Mouse (Mus musculus) thymus, adult 18-20 months (tissue): ENCODE measurements at regions not wholly inside any gene's neighbourhood (a gene's known extent, or its start where the extent isn't known, plus 50 kb on each side); places are given as distances from the start of the nearest gene placed in this dataset.
"Not testable (repeated sequence)": the region's sequence is repeated elsewhere in the genome, so short reads cannot be mapped to it uniquely, and the experiment has no call there.

Experiments
- DNase-seq, 2 experiments: peaks; one replicate each; pipeline ENCODE4 v3.0.0; 2022; ENCODE audit warnings: mixed read lengths in 2 of 2

DNA sequence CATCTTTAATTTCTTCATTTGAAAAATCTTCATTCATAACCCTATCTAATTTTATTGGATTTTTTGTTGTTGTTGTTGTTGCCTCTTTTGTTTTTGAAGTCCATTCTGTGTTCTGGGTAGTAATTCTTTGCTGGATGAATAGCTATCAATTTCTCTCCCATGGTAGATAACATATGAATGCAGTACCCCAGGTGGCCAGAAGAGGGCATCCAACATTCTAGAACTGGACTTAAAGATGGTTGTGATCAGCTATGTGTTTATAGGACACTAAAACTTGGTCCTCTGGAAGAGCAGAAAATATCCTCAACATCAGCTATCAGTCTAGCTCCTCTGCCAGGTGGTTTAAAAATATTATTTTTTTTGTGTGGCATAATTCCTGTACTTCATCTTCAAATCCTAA, 73.0 kb downstream of the Prl2c3 start:
- DNase-seq: not testable (repeated sequence)

GRCm38 (mm10) chr13:12717972-12718546, 81.8 kb downstream of the Prl2c3 start:
- peak in 1 of 2 experiments; percentile 13 for DNase-seq

DNA sequence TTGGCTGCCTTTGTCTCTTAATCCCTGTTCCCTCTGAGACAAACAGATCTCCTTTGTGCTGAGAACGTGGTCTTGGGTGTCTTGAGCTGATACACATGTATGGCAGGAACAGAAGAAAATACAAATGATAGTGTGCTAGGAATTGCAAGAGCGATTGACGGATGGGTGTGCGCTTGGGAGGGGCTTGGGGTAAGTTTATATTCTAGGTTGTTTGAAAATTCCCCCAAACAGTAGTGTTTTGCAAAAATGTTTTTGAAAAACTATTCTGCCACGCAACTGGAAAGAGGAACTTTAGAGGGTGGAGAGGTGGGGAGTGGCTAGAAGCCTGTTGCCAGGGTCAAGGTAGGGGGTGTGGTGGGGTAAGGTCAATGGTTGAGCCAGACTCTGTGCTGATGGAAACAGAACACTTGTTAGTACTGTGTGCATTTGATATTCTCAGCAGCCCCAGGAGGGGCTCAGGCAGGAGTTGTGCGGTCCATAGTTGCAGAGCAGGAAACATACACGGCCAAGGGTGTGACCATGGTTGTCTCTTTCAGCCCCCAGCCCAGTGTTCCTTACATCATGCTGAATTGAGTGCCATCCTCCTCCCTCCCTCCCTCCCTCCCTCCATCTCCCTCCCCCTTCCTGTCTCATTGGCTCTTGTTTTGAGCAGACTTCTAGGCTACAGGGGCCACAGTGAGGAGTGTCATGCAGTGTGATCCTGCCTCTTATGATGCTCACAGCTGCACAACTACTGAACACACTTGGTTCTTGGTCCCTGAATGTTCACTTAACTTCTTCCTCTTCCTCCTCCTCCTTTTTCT, 88.2 kb downstream of the Prl2c3 start:
- DNase-seq: no peak

GRCm38 (mm10) chr13:12702804-12703612, 96.9 kb downstream of the Prl2c3 start:
- not testable (repeated sequence) for DNase-seq

DNA sequence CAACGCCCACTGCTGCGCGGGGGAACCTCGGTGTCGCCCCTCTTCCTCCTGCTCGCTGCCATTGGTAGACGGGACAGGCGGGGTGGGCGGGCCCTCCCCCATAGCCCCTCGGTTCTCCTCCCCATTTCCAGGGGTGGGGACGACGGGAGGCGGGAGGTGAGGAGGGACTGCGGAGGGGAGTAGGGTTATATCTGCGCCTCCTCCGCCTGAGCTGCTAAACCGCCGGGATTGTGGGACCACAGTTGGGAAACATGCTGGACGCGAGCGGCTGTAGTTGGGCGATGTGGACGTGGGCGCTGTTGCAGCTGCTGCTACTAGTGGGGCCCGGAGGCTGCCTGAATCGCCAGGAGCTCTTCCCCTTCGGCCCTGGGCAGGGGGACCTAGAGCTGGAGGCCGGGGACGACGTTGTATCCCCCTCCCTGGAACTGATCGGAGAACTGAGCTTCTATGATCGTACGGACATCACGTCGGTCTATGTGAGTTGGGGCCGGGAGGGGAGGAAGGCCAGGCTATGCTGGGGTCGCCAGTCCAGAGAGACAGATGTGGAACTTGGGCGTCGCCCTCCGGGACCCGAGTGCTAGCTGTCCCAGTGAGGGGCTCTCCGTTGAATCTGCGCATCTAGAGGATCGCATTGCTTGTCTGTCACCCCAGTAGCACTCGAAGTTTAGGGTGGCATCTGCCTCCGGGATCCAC, 97.6 kb downstream of the Prl2c3 start:
- DNase-seq: not testable (repeated sequence)

GRCm38 (mm10) chr13:12693593-12694118, 106.2 kb downstream of the Prl2c3 start:
- DNase-seq: not testable (repeated sequence)

GRCm38 (mm10) chr13:12688778-12689177, 111.1 kb downstream of the Prl2c3 start:
- DNase-seq: not testable (repeated sequence)

GRCm38 (mm10) chr13:12688149-12688548, 111.7 kb downstream of the Prl2c3 start:
- DNase-seq: not testable (repeated sequence)

DNA sequence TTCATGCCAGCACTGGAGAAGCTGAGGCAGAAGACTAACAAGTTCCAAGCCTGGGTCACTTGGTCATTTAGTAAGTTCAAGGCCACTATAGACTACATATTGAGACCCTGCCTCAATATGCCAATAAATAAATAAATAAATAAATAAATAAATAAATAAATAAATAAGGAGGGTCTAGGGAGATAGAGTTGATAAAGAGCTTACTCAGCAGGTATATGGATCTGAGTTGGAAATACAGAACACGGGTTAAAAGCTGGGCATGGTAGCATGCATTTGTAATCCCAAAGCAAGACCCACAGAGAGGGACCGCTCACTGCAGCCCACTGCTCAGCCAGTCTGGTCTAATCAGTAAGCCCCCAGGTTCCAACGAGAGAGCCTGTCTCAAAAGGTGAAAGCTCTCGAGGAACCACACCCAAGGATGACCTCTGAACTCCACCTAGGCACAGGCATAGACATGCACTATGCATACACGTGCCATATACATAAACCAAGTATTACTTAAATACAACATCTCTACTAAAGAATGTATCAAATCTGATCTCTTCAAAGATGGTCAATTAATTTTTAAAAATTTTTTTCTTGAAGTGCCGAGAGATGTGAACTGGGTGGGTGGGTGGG, 115.4 kb downstream of the Ero1lb start:
- DNase-seq: not testable (repeated sequence)

DNA sequence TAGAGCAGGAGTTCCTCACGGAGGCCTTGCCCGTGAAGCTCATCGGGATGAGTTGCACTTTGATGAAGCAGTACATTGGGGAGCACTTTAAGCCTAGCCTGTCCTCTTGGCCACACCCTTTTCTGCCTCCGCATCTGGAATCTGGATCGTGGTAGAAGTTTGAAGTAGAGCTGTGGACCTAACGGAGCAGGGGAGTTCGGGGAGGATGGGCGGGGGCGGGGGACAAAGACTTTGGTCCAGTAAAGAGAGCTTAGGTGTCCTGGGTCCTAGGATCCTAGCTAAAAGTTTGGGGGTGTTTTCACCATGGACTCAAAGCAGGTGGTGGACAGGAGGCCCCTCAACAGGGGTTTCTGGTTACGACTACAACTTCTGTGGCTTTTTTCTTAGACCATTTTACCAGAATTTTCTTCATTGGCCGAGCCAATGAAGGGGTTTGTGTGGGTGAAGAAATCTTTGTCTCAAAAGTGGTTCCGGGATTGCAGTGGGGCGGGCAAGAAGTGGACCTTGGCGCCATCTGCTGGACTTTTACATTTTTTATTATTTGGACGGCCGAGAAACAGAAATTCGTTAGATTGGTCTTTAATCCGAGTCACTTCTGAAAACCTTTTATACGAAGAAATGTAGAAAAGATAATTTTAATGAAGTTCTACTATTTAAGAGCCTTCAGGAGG, 114.7 kb downstream of the Ero1lb start:
- DNase-seq: not testable (repeated sequence)

DNA sequence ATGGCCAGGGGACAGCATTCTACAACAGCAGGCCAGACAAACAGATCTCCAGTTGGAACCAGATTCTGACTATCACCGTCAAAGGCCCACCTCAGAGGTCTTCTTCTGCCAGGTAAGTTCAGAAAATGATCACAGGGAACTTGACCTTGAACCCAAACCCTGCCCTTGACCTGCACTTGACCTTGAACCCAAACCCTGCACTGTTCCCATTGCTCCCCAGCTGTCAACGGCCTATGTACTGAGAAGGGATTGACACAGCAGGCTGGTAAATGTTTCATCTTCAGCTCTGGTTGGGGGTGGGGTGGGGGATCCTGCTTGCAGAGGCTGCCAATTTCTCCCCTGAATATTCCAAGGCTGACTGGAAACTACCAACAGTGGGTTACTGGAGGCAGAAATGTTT, 111.7 kb downstream of the Ero1lb start:
- no peak for DNase-seq

DNA sequence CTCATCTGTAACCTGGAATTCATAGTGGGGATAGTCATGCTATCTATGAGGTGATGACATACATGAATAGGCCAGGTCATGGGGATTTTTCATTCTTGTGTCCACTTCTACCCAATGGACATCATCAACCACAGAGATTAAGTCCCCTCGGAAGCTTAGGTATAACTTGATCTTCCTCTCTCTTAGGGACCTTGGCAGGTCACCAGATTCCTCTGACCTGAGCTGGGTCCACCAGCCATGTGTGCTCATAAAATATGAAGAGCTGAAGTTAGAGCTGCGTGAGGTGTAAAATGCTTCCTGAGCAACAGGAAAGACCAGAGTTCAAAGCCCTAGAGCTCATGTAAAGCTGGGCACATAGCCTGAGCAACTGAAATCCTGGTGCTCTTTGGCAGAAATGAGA, 105.3 kb downstream of the Ero1lb start:
- DNase-seq: not testable (repeated sequence)

GRCm38 (mm10) chr13:12668742-12669141, 103.1 kb downstream of the Ero1lb start:
- DNase-seq: not testable (repeated sequence)

DNA sequence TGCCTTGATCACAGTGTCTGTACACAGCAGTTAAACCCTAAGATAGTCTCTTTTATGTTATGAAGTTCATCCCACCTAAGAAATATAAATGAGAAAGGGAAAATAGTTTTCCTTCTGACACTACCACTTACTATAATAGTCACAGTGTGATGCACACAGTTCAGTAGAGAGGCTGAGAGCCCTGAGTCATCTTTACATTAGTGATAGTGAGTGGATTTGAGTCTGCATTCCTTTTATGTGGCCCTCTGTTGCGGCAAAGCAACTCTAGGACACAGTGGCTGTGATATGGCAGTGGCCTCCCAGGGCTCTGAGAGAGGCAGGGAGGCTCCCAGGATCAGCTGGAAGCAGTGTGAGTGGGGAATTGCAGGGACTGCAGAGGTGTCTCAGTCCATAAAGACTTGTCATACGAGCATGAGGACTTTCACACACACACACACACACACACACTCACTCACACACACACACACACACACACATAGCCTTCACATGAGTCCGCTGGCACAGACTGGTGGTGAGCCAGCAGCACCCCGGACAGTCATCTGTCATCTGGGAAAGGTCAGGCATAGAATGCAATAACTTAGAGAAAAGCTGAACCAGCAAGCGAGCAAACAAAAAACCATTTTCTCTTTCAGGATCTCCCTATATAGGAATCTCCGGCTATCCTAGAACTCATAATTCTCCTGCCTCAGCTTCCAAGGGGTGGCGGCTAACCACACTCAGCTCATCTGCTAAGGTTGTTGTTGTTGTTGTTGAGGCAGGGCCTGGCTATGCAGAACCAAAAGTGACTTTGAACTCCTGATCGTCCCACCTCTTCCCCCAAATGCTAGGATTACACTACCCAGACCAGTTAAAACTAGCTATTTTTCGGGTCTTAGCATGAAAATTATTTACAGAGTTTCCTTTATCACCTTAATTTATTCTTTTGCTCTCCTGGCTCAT, 102.3 kb downstream of the Ero1lb start:
- not testable (repeated sequence) for DNase-seq

- not testable (repeated sequence) for DNase-seq
Observed at GRCm38 (mm10) chr13:12666050-12666449, 100.4 kb downstream of the Ero1lb start.
